Comparison of ENCODE assay signal across 11 mouse cellular contexts in genomic region chr14:13284845-13285198, GRCm38 (mm10). TPM values are rescaled to one million over a fixed set of nuclear protein-coding genes. Genes with fewer than 3 reads are reported as not detected.
DNase-seq lines count a peak whose midpoint lies in the region; ATAC-seq lines count a peak whose summit lies in the region.
"Had no signal": no experiment of that assay in that cellular context is flagged by ENCODE, and none has a peak within 500 bp of the region (broad histone marks: within the 10 kb centered on the region; RNA-seq: fewer than 3 reads in every experiment).

No protein-coding gene starts in this region.

- 18% methylated on average over 13 of the region's 13 CpGs for WGBS in heart, embryonic 15.5 days
- WGBS in embryonic facial prominence, embryonic 10.5 days: 13% methylated on average over 13 of the region's 13 CpGs
- 15% methylated on average over 13 of the region's 13 CpGs for WGBS in hindbrain, embryonic 12.5 days
- WGBS in midbrain, embryonic 13.5 days: 18% methylated on average over 13 of the region's 13 CpGs

- intact Hi-C loops in left cerebral cortex, postnatal 14 days (cut with DNase I): no loop called here

- H3K27ac ChIP-seq in heart, embryonic 15.5 days: no peak overlapping the region
- H3K27ac ChIP-seq in embryonic facial prominence, embryonic 10.5 days (replicated peaks): no peak overlapping the region
- no peak overlapping the region for H3K27ac ChIP-seq in hindbrain, embryonic 12.5 days
- no peak overlapping the region for H3K27ac ChIP-seq in midbrain, embryonic 13.5 days

- no peak for DNase-seq in heart, adult 18-20 months
- no peak for DNase-seq in embryonic facial prominence, embryonic 10.5 days (ENCODE audit: low spot score)
- DNase-seq in right cerebral cortex, postnatal 10 days (ENCODE audit: low spot score in 2 of 2): no peak
- DNase-seq in embryo, embryonic 10.5 days (ENCODE audit: low spot score): no peak
- DNase-seq in left cerebral cortex, postnatal 14 days (ENCODE audit: low spot score in 2 of 2): no peak

- H3K36me3 ChIP-seq in heart, embryonic 15.5 days: no peaks in the 10 kb centered on the region
- no peaks in the 10 kb centered on the region for H3K36me3 ChIP-seq in embryonic facial prominence, embryonic 10.5 days (replicated peaks)
- H3K36me3 ChIP-seq in hindbrain, embryonic 12.5 days: no peaks in the 10 kb centered on the region
- H3K36me3 ChIP-seq in midbrain, embryonic 13.5 days: no peaks in the 10 kb centered on the region

- no peak overlapping the region for H3K9ac ChIP-seq in heart, embryonic 15.5 days
- H3K9ac ChIP-seq in hindbrain, embryonic 12.5 days: peak overlapping the region; percentile 51
- H3K9ac ChIP-seq in midbrain, embryonic 13.5 days (replicated peaks): no peak overlapping the region

- no peaks in the 10 kb centered on the region for H3K9me3 ChIP-seq in heart, embryonic 15.5 days (replicated peaks)
- no peaks in the 10 kb centered on the region for H3K9me3 ChIP-seq in embryonic facial prominence, embryonic 10.5 days
- no peaks in the 10 kb centered on the region for H3K9me3 ChIP-seq in hindbrain, embryonic 12.5 days (replicated peaks)
- H3K9me3 ChIP-seq in midbrain, embryonic 13.5 days: no peaks in the 10 kb centered on the region

- peaks cover 11% of the 10 kb centered on the region; the same call in 1 of the 2 replicates for H3K27me3 ChIP-seq in heart, embryonic 15.5 days
- peaks cover 21% of the 10 kb centered on the region for H3K27me3 ChIP-seq in embryonic facial prominence, embryonic 10.5 days (replicated peaks; ENCODE audit: low read depth, poor library complexity, severe bottlenecking)
- H3K27me3 ChIP-seq in hindbrain, embryonic 12.5 days: peaks cover 9% of the 10 kb centered on the region; the same call in 1 of the 2 replicates
- H3K27me3 ChIP-seq in midbrain, embryonic 13.5 days: peaks cover 14% of the 10 kb centered on the region
- H3K27me3 ChIP-seq: CH12.LX had no signal

- H3K4me3 ChIP-seq in heart, embryonic 15.5 days: peak overlapping the region; percentile 41
- H3K4me3 ChIP-seq in embryonic facial prominence, embryonic 10.5 days: peak overlapping the region; percentile 57
- peak overlapping the region; percentile 37 for H3K4me3 ChIP-seq in hindbrain, embryonic 12.5 days
- H3K4me3 ChIP-seq in midbrain, embryonic 13.5 days (replicated peaks): peak overlapping the region; percentile 34
- H3K4me3 ChIP-seq: erythroblast, embryonic 14.5 days; myocyte had no signal

- H3K4me1 ChIP-seq in heart, embryonic 15.5 days (replicated peaks): peaks cover 6% of the 10 kb centered on the region; the same call in 1 of the 2 replicates
- peaks cover 13% of the 10 kb centered on the region for H3K4me1 ChIP-seq in embryonic facial prominence, embryonic 10.5 days
- H3K4me1 ChIP-seq in hindbrain, embryonic 12.5 days: peaks cover 9% of the 10 kb centered on the region; the same call in 1 of the 2 replicates
- peaks cover 10% of the 10 kb centered on the region; the same call in 1 of the 2 replicates for H3K4me1 ChIP-seq in midbrain, embryonic 13.5 days (replicated peaks)

- H3K4me2 ChIP-seq in heart, embryonic 15.5 days: peak overlapping the region; percentile 70
- H3K4me2 ChIP-seq in hindbrain, embryonic 12.5 days (replicated peaks): peak overlapping the region; percentile 80
- peak overlapping the region; percentile 58 for H3K4me2 ChIP-seq in midbrain, embryonic 13.5 days (replicated peaks)

- no peak for ATAC-seq in heart, embryonic 15.5 days (replicated peaks; ENCODE audit: insufficient number of reproducible peaks, insufficient read depth, low FRiP score, low read depth)
- peak; percentile 71; the same call in 1 of the 2 replicates for ATAC-seq in hindbrain, embryonic 12.5 days (ENCODE audit: low FRiP score)
- no peak for ATAC-seq in midbrain, embryonic 13.5 days

RNA-seq across cellular contexts. Expression of gene Synpr, which starts 0.2 kb away (rescaled TPM):
- polyA plus RNA-seq in heart, embryonic 15.5 days (2015; fragmentation: Nextera tagmentation; extraction: Ambion mirVana): 0.77 and 1.2 TPM in 2 replicates
- under 1 TPM; 0.15 to 0.42 TPM for total RNA-seq in heart, adult 18-20 months (2021)
- 3.7 TPM in 2 replicates for polyA plus RNA-seq in embryonic facial prominence, embryonic 10.5 days (2016; fragmentation: Nextera tagmentation; extraction: Ambion mirVana)
- polyA plus RNA-seq in hindbrain, embryonic 12.5 days (2016; fragmentation: Nextera tagmentation; extraction: Ambion mirVana): 22.5 and 27.2 TPM in 2 replicates
- polyA plus RNA-seq in midbrain, embryonic 13.5 days (2015; fragmentation: Nextera tagmentation; extraction: Ambion mirVana): 13.4 and 19.0 TPM in 2 replicates
- total RNA-seq in left cerebral cortex, postnatal 14 days (2021): 100 to 1,000 TPM; 129 to 151 TPM
- total RNA-seq: CH12.LX had no signal
- polyA plus RNA-seq: erythroblast, embryonic 14.5 days had no signal
